In the genomic region with DNA sequence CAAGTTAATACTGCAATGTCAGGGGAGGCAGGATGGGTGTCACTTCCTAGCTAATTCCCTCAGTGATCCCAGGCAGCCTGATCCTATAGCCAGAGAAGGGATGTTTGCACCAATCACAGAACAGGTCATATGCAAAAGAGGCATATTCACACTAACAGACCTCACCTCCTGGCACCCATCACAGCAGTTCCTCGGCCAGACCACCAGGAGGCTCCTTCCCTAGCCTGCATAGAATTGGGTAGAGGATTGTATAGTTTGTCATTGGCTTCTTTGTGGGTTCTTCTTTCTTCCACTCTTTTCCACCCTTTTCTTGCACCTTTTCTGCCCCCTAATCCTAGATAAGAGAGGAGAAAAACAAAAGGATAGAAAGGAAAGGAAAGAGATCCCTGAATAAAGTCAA, we compare ENCODE assay signal across 12 mouse cellular contexts. TPM values are rescaled to one million over a fixed set of nuclear protein-coding genes. Genes with fewer than 3 reads are reported as not detected.
DNase-seq lines count a peak whose midpoint lies in the region; ATAC-seq and TF ChIP-seq lines count a peak whose summit lies in the region.
"Had no signal": no experiment of that assay in that cellular context is flagged by ENCODE, and none has a peak within 500 bp of the region (broad histone marks: within the 10 kb centered on the region; RNA-seq: fewer than 3 reads in every experiment).

No protein-coding gene starts in this region.

- H3K4me2 ChIP-seq in intestine, postnatal 0 days (replicated peaks; ENCODE audit: low read depth): no peak overlapping the region
- no peak overlapping the region for H3K4me2 ChIP-seq in intestine, embryonic 15.5 days (replicated peaks)
- no peak overlapping the region for H3K4me2 ChIP-seq in lung, postnatal 0 days (replicated peaks; ENCODE audit: low read depth, low read length)
- H3K4me2 ChIP-seq: heart, embryonic 13.5 days; liver, embryonic 15.5 days had no signal

- no peak overlapping the region for H3K27ac ChIP-seq in intestine, postnatal 0 days (ENCODE audit: low read depth, low read length)
- no peak overlapping the region for H3K27ac ChIP-seq in intestine, embryonic 15.5 days
- H3K27ac ChIP-seq in MEL (ENCODE audit: control insufficient read depth, low read depth, low read length): no peak overlapping the region
- no peak overlapping the region for H3K27ac ChIP-seq in lung, postnatal 0 days (ENCODE audit: low read length)
- H3K27ac ChIP-seq: heart, embryonic 13.5 days; liver, embryonic 15.5 days had no signal

- peak; percentile 35 for DNase-seq in 416B (ENCODE audit: low read depth)
- DNase-seq in MEL (ENCODE audit: low read depth, low spot score): peak; percentile 35
- DNase-seq in lung, postnatal 0 days (ENCODE audit: low spot score): peak; percentile 6
- no peak for DNase-seq in spleen, postnatal 4 days (ENCODE audit: low spot score in 2 of 2)
- no peak for DNase-seq in frontal cortex, postnatal 14 days (ENCODE audit: low spot score in 2 of 2)
- DNase-seq in left cerebral cortex, adult 9 months (ENCODE audit: low spot score in 2 of 2): no peak
- DNase-seq: cerebellum, postnatal 14 days; kidney, postnatal 14 days had no signal

- no peaks in the 10 kb centered on the region for H3K9me3 ChIP-seq in intestine, postnatal 0 days (ENCODE audit: control insufficient read depth)
- H3K9me3 ChIP-seq in intestine, embryonic 15.5 days: no peaks in the 10 kb centered on the region
- no peaks in the 10 kb centered on the region for H3K9me3 ChIP-seq in MEL (replicated peaks; ENCODE audit: insufficient read depth, low read length)
- no peaks in the 10 kb centered on the region for H3K9me3 ChIP-seq in lung, postnatal 0 days (ENCODE audit: low read length)
- H3K9me3 ChIP-seq: heart, embryonic 13.5 days; liver, embryonic 15.5 days had no signal

- TF ChIP-seq CTCF in intestine, postnatal 0 days (IDR thresholded peaks at IDR 0.05; ENCODE audit: low read depth): peak; percentile 66
- peak; percentile 36 to 52 (median 49) for TF ChIP-seq CTCF in MEL (IDR thresholded peaks at IDR 0.05 in 2 of 3, conservative IDR thresholded peaks at IDR 0.05 in 1 of 3; ENCODE audit: control insufficient read depth in 1 of 3, insufficient read depth in 1 of 3, low read depth in 2 of 3, low read length in 3 of 3, poor library complexity in 1 of 3, severe bottlenecking in 1 of 3)
- TF ChIP-seq CTCF in lung, postnatal 0 days (IDR thresholded peaks at IDR 0.05): peak; percentile 61

- H3K9ac ChIP-seq in intestine, postnatal 0 days (ENCODE audit: low read depth, low read length): no peak overlapping the region
- H3K9ac ChIP-seq in intestine, embryonic 15.5 days: no peak overlapping the region
- H3K9ac ChIP-seq in MEL (ENCODE audit: control insufficient read depth, low read depth, low read length, poor library complexity, severe bottlenecking): no peak overlapping the region
- H3K9ac ChIP-seq in lung, postnatal 0 days (replicated peaks; ENCODE audit: low read depth): no peak overlapping the region
- H3K9ac ChIP-seq: heart, embryonic 13.5 days; liver, embryonic 15.5 days had no signal

- H3K4me1 ChIP-seq in intestine, postnatal 0 days (replicated peaks; ENCODE audit: control insufficient read depth, insufficient read depth, low read length): no peaks in the 10 kb centered on the region
- H3K4me1 ChIP-seq in intestine, embryonic 15.5 days (replicated peaks): no peaks in the 10 kb centered on the region
- no peaks in the 10 kb centered on the region for H3K4me1 ChIP-seq in MEL (ENCODE audit: control insufficient read depth in 1 of 2, insufficient read depth in 2 of 2, low read length in 2 of 2)
- H3K4me1 ChIP-seq in lung, postnatal 0 days (ENCODE audit: insufficient read depth, low read depth, low read length): no peaks in the 10 kb centered on the region
- H3K4me1 ChIP-seq: heart, embryonic 13.5 days; liver, embryonic 15.5 days had no signal

- H3K4me3 ChIP-seq in intestine, postnatal 0 days (ENCODE audit: low read depth, low read length): no peak overlapping the region
- H3K4me3 ChIP-seq in intestine, embryonic 15.5 days (replicated peaks): no peak overlapping the region
- H3K4me3 ChIP-seq in MEL (ENCODE audit: control insufficient read depth in 1 of 2, insufficient read depth in 1 of 2, low read depth in 2 of 2, low read length in 2 of 2): no peak overlapping the region
- H3K4me3 ChIP-seq in lung, postnatal 0 days (ENCODE audit: low read depth, low read length): no peak overlapping the region
- H3K4me3 ChIP-seq: heart, embryonic 13.5 days; liver, embryonic 15.5 days had no signal

- no peaks in the 10 kb centered on the region for H3K27me3 ChIP-seq in intestine, postnatal 0 days (replicated peaks; ENCODE audit: control insufficient read depth, insufficient read depth, low read length)
- H3K27me3 ChIP-seq in intestine, embryonic 15.5 days (replicated peaks): no peaks in the 10 kb centered on the region
- H3K27me3 ChIP-seq in MEL (ENCODE audit: control insufficient read depth in 1 of 2, insufficient read depth in 2 of 2, low read length in 2 of 2): no peaks in the 10 kb centered on the region; a peak in 1 of 4 replicates
- no peaks in the 10 kb centered on the region for H3K27me3 ChIP-seq in lung, postnatal 0 days (replicated peaks; ENCODE audit: insufficient read depth, low read length)
- H3K27me3 ChIP-seq: heart, embryonic 13.5 days; liver, embryonic 15.5 days had no signal

- no peak for TF ChIP-seq POLR2A in MEL (IDR thresholded peaks at IDR 0.05; ENCODE audit: control insufficient read depth in 1 of 2, insufficient read depth in 1 of 2, low read depth in 1 of 2, low read length in 2 of 2, poor library complexity in 1 of 2)

- no peaks in the 10 kb centered on the region for H3K36me3 ChIP-seq in intestine, postnatal 0 days (ENCODE audit: control insufficient read depth, insufficient read depth)
- H3K36me3 ChIP-seq in intestine, embryonic 15.5 days: no peaks in the 10 kb centered on the region
- no peaks in the 10 kb centered on the region for H3K36me3 ChIP-seq in MEL (ENCODE audit: control insufficient read depth in 1 of 2, insufficient read depth in 2 of 2, low read length in 2 of 2)
- H3K36me3 ChIP-seq in lung, postnatal 0 days (ENCODE audit: insufficient read depth, low read length): no peaks in the 10 kb centered on the region
- H3K36me3 ChIP-seq: heart, embryonic 13.5 days; liver, embryonic 15.5 days had no signal

- 45% methylated on average over 1 of the region's 1 CpGs for whole genome bisulfite sequencing in intestine, postnatal 0 days
- WGBS in intestine, embryonic 15.5 days: 55% methylated on average over 1 of the region's 1 CpGs
- WGBS in lung, postnatal 0 days: 56% methylated on average over 1 of the region's 1 CpGs

- ATAC-seq in intestine, postnatal 0 days: no peak
- no peak for ATAC-seq in intestine, embryonic 15.5 days
- ATAC-seq in lung, postnatal 0 days: no peak

- peak; percentile 5; the same call in 1 of the 2 replicates for TF ChIP-seq RAD21 in MEL (IDR thresholded peaks at IDR 0.05; ENCODE audit: low read depth, low read length)

- TF ChIP-seq EP300 in MEL (IDR thresholded peaks at IDR 0.05; ENCODE audit: low read depth in 1 of 2, low read length in 2 of 2): no peak
- no peak for TF ChIP-seq EP300 in lung, postnatal 0 days (IDR thresholded peaks at IDR 0.05)

- H3K79me2 ChIP-seq in MEL (ENCODE audit: control insufficient read depth, insufficient read depth, low read length, poor library complexity): no peaks in the 10 kb centered on the region

TF ChIP-seq in MEL, 35 proteins besides CTCF, POLR2A, EP300 and RAD21:
- TF ChIP-seq MAX (IDR thresholded peaks at IDR 0.05; ENCODE audit: low read length) (no peak), ZMIZ1 (IDR thresholded peaks at IDR 0.05; ENCODE audit: low read depth, low read length) (no peak), MYC (IDR thresholded peaks at IDR 0.05; ENCODE audit: low read depth, low read length) (no peak), SMC3 (IDR thresholded peaks at IDR 0.05; ENCODE audit: low read depth, low read length) (peak; percentile 68)

RNA-seq across cellular contexts. Expression of gene Ucp1, which starts 10.0 kb away (rescaled TPM):
- polyA plus RNA-seq in intestine, postnatal 0 days (2015; fragmentation: Nextera tagmentation; extraction: Ambion mirVana): not detected in 2 replicates
- polyA plus RNA-seq in intestine, embryonic 15.5 days (2015; fragmentation: Nextera tagmentation; extraction: Ambion mirVana): not detected in 2 replicates
- not detected in 2 replicates for total RNA-seq in MEL (2012; rRNA removed)
- polyA plus RNA-seq in MEL (2012; ENCODE audit: insufficient read depth in 1 of 2, insufficient read length in 2 of 2, low read depth in 1 of 2, low replicate concordance in 2 of 2, missing spikeins in 1 of 2): not detected
- polyA plus RNA-seq in lung, postnatal 0 days (2015; fragmentation: Nextera tagmentation; extraction: Ambion mirVana): 0.07 TPM in 1 of 2 replicates, not detected in the other
- polyA plus RNA-seq: heart, embryonic 13.5 days; liver, embryonic 15.5 days had no signal

RNA-seq across cellular contexts. Expression of gene Elmod2, which starts 32.2 kb away (rescaled TPM):
- polyA plus RNA-seq in intestine, postnatal 0 days (2015; fragmentation: Nextera tagmentation; extraction: Ambion mirVana): 5.6 and 6.3 TPM in 2 replicates
- 11.6 and 11.9 TPM in 2 replicates for polyA plus RNA-seq in intestine, embryonic 15.5 days (2015; fragmentation: Nextera tagmentation; extraction: Ambion mirVana)
- 3.5 and 4.8 TPM in 2 replicates for total RNA-seq in MEL (2012; rRNA removed)
- polyA plus RNA-seq in MEL (2012; ENCODE audit: insufficient read depth in 1 of 2, insufficient read length in 2 of 2, low read depth in 1 of 2, low replicate concordance in 2 of 2, missing spikeins in 1 of 2): 100 to 1,000 TPM in 1 of 2 experiments, 1 to 10 TPM in 1; 4.8 to 138 TPM
- polyA plus RNA-seq in lung, postnatal 0 days (2015; fragmentation: Nextera tagmentation; extraction: Ambion mirVana): 6.3 and 7.9 TPM in 2 replicates

RNA-seq across cellular contexts. Expression of gene Mgat4d, which starts 48.1 kb away (rescaled TPM):
- polyA plus RNA-seq in intestine, postnatal 0 days (2015; fragmentation: Nextera tagmentation; extraction: Ambion mirVana): not detected in 2 replicates
- polyA plus RNA-seq in intestine, embryonic 15.5 days (2015; fragmentation: Nextera tagmentation; extraction: Ambion mirVana): not detected in 2 replicates
- not detected in 2 replicates for total RNA-seq in MEL (2012; rRNA removed)
- polyA plus RNA-seq in MEL (2012; ENCODE audit: insufficient read depth in 1 of 2, insufficient read length in 2 of 2, low read depth in 1 of 2, low replicate concordance in 2 of 2, missing spikeins in 1 of 2): not detected
- not detected in 2 replicates for polyA plus RNA-seq in lung, postnatal 0 days (2015; fragmentation: Nextera tagmentation; extraction: Ambion mirVana)
- polyA plus RNA-seq: heart, embryonic 13.5 days; liver, embryonic 15.5 days had no signal

Comparison
In these comparisons a context has a peak if more than half of its experiments do, and no peak if none do; other contexts are left out.
1. DNase-seq: peak in 416B (single experiment), MEL (single experiment) and lung, postnatal 0 days (single experiment); none in spleen, postnatal 4 days (0 of 2), frontal cortex, postnatal 14 days (0 of 2) and left cerebral cortex, adult 9 months (0 of 2).
2. Peak in every context shown above with its lines, with median percentiles within 50 percentile points of each other: CTCF ChIP-seq.